Mouse (Mus musculus): ENCODE results near the gene Sowaha. TPM values are rescaled to one million over a fixed set of nuclear protein-coding genes. Genes with fewer than 3 reads are reported as not detected.
"Not testable (repeated sequence)": the region's sequence is repeated elsewhere in the genome, so short reads cannot be mapped to it uniquely, and the experiment has no call there.

Sowaha gene
- polyA plus RNA-seq, 1 experiment from 2014 or later, result 2.4 TPM

DNA sequence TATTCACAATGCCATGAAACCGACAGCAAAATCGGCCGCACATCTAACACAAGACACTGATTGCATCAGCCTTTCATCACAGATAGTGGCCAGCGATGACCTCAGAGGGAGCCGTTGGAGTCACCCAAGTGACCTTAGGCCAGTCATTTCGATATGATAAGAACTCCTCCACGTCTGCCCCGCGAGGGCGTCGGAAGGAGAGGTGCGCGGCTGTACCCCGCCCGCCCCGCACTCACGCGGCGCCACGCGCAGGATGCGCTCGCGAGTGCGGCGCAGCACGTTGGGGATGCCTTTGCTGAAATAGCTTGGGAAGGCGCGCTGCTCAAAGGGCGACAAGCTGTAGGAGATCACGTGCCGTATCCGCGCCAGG is 49.8 kb downstream of the Sowaha start:
- Histone ChIP-seq H3K36me3 (peaks cover 8% of the 10 kb centered on the region), H3K27ac (peak overlapping the region; percentile 67), H3K27me3 (no peaks in the 10 kb centered on the region), H3K9ac (peak overlapping the region; percentile 92), H3K4me2 (replicated peaks) (peak overlapping the region; percentile 83), H3K9me3 (no peaks in the 10 kb centered on the region), H3K4me3 (peak overlapping the region; percentile 83), H3K4me1 (peaks cover 7% of the 10 kb centered on the region)
- ATAC-seq (ENCODE audit: insufficient number of reproducible peaks, insufficient read depth, low FRiP score, low TSS enrichment), result no peak
- under 1% methylated on average over 34 of the region's 34 CpGs for WGBS

DNA sequence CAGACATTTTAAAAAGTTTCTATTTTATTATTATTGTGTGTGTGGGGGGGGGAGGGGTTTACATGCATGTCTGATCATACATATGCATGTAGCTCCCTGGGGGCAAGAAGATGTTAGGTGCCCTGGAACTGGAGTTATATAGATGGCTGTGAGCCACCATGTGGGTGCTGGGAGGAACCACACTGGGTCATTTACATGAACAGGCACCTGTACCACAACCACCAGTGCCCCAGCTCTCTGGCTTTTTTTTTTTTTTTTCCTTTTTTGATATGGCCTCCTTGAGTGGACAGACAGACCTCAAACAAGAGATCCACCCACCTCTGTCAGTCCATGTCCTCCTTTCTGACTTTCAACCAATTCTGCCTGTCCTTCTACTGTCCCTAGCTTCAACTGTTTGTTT is 50.9 kb downstream of the Sowaha start:
- H3K4me1 ChIP-seq, result peaks cover 7% of the 10 kb centered on the region
- H3K4me3 ChIP-seq, result 0 out of 2 replicates have a peak overlapping the region, but pooled peaks have one; percentile 83
- H3K36me3 ChIP-seq, result peaks cover 8% of the 10 kb centered on the region
- peak overlapping the region; percentile 83 for H3K4me2 ChIP-seq (replicated peaks)
- H3K9ac ChIP-seq, result no peak overlapping the region
- no peaks in the 10 kb centered on the region for H3K27me3 ChIP-seq
- no peaks in the 10 kb centered on the region for H3K9me3 ChIP-seq
- ATAC-seq (ENCODE audit: insufficient number of reproducible peaks, insufficient read depth, low FRiP score, low TSS enrichment), result no peak
- no peak overlapping the region for H3K27ac ChIP-seq

- H3K4me2 ChIP-seq (replicated peaks), result no peak overlapping the region
- no peak overlapping the region for H3K9ac ChIP-seq
- 98% methylated on average over 5 of the region's 5 CpGs for WGBS
- no peaks in the 10 kb centered on the region for H3K27me3 ChIP-seq
- H3K4me3 ChIP-seq, result no peak overlapping the region
- no peaks in the 10 kb centered on the region for H3K9me3 ChIP-seq
- no peak for ATAC-seq (ENCODE audit: insufficient number of reproducible peaks, insufficient read depth, low FRiP score, low TSS enrichment)
- no peak overlapping the region for H3K27ac ChIP-seq
- H3K4me1 ChIP-seq, result peaks cover 7% of the 10 kb centered on the region
- peaks cover 8% of the 10 kb centered on the region for H3K36me3 ChIP-seq
Measured at GRCm38 (mm10) chr11:53428716-53429057, 51.4 kb downstream of the Sowaha start.

DNA sequence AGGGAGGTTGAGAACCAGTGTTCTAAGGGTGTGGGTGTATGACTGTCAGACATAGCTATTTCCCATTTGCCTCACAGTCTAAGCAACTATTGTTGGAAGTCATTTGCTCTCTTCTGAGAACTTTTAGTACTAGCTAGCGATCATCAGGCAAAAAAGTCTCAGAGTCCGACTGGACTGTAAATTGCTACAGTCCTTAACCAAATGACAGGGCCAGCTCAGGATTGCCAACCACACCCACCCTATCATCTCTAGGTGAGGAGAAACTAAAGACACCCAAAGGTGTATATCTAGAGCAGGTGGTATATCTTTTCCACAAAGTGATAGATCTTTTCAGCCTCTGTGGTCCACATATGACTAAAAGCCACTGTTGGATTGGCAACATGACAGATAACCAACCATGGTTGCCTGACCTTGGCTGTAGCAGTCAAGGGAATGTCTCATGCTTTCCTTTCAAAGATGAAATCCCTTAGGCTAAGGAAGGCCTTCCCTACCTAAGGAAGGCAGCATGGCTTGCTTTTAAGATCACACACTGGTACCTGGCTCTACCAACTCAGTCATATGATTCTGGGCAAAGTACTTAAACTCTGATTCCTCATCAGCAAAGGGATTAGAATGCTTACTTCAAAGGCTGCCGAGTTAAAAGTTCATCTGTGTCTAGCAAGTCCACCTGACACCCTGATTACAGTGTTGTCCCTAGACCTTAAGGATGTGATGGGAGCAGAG is 51.9 kb downstream of the Sowaha start:
- WGBS, result 89% methylated on average over 3 of the region's 3 CpGs
- Histone ChIP-seq H3K27me3 (no peaks in the 10 kb centered on the region), H3K9ac (no peak overlapping the region), H3K9me3 (no peaks in the 10 kb centered on the region), H3K4me2 (replicated peaks) (no peak overlapping the region), H3K27ac (no peak overlapping the region), H3K36me3 (peaks cover 8% of the 10 kb centered on the region), H3K4me3 (no peak overlapping the region), H3K4me1 (peaks cover 7% of the 10 kb centered on the region)
- no peak for ATAC-seq (ENCODE audit: insufficient number of reproducible peaks, insufficient read depth, low FRiP score, low TSS enrichment)

- not testable (repeated sequence) for H3K4me3 ChIP-seq; H3K36me3 ChIP-seq; H3K9me3 ChIP-seq; H3K9ac ChIP-seq; H3K4me2 ChIP-seq (replicated peaks); H3K4me1 ChIP-seq; H3K27ac ChIP-seq; H3K27me3 ChIP-seq; ATAC-seq (ENCODE audit: insufficient number of reproducible peaks, insufficient read depth, low FRiP score, low TSS enrichment)
- 88% methylated on average over 3 of the region's 3 CpGs for WGBS
Measured at GRCm38 (mm10) chr11:53426914-53427313, 53.2 kb downstream of the Sowaha start.

Other genes with a start within 250 kb of the Sowaha start
- 103 and 110 TPM in 2 replicates for gene Hspa4, start 179.8 kb downstream of the Sowaha start, polyA plus RNA-seq (2016; fragmentation: Nextera tagmentation; extraction: Ambion mirVana)
- gene Zcchc10, start 155.6 kb downstream of the Sowaha start, polyA plus RNA-seq (2016; fragmentation: Nextera tagmentation; extraction: Ambion mirVana), result 19.2 and 21.8 TPM in 2 replicates
- 70.3 and 71.1 TPM in 2 replicates for gene Aff4, start 129.4 kb downstream of the Sowaha start, polyA plus RNA-seq (2016; fragmentation: Nextera tagmentation; extraction: Ambion mirVana)
- gene Leap2, start 57.1 kb downstream of the Sowaha start, polyA plus RNA-seq (2016; fragmentation: Nextera tagmentation; extraction: Ambion mirVana), result 0.56 TPM in 1 of 2 replicates, not detected in the other
- 476 and 519 TPM in 2 replicates for gene Uqcrq, start 49.4 kb downstream of the Sowaha start, polyA plus RNA-seq (2016; fragmentation: Nextera tagmentation; extraction: Ambion mirVana)
- 1.5 and 1.8 TPM in 2 replicates for gene Gdf9, start 49.3 kb downstream of the Sowaha start, polyA plus RNA-seq (2016; fragmentation: Nextera tagmentation; extraction: Ambion mirVana)
- 0.22 and 0.27 TPM in 2 replicates for gene Gm10447, start 23.2 kb downstream of the Sowaha start, polyA plus RNA-seq (2016; fragmentation: Nextera tagmentation; extraction: Ambion mirVana)
- gene Shroom1, start 23.1 kb downstream of the Sowaha start, polyA plus RNA-seq (2016; fragmentation: Nextera tagmentation; extraction: Ambion mirVana), result 5.9 and 6.5 TPM in 2 replicates
- not detected in 2 replicates for gene Gm9837, start 9.8 kb downstream of the Sowaha start, polyA plus RNA-seq (2016; fragmentation: Nextera tagmentation; extraction: Ambion mirVana)
- gene Gm9945, start 108 bp downstream of the Sowaha start, polyA plus RNA-seq (2016; fragmentation: Nextera tagmentation; extraction: Ambion mirVana), result 0.25 TPM in 1 of 2 replicates, not detected in the other
- 37.0 and 38.9 TPM in 2 replicates for gene Sept8, start 39.0 kb upstream of the Sowaha start, polyA plus RNA-seq (2016; fragmentation: Nextera tagmentation; extraction: Ambion mirVana)
- 101 and 112 TPM in 2 replicates for gene Kif3a, start 87.1 kb upstream of the Sowaha start, polyA plus RNA-seq (2016; fragmentation: Nextera tagmentation; extraction: Ambion mirVana)
- gene Il4, start 138.4 kb upstream of the Sowaha start, polyA plus RNA-seq (2016; fragmentation: Nextera tagmentation; extraction: Ambion mirVana), result 1.2 and 2.3 TPM in 2 replicates
- not detected in 2 replicates for gene Il13, start 154.4 kb upstream of the Sowaha start, polyA plus RNA-seq (2016; fragmentation: Nextera tagmentation; extraction: Ambion mirVana)
- 25.3 and 30.9 TPM in 2 replicates for gene Rad50, start 227.0 kb upstream of the Sowaha start, polyA plus RNA-seq (2016; fragmentation: Nextera tagmentation; extraction: Ambion mirVana)
- gene Il5, start 240.5 kb upstream of the Sowaha start, polyA plus RNA-seq (2016; fragmentation: Nextera tagmentation; extraction: Ambion mirVana), result not detected in 2 replicates